Mouse (Mus musculus) kidney, adult 11 months (tissue): ENCODE results near the gene Itgal.
"Not testable (repeated sequence)": the region's sequence is repeated elsewhere in the genome, so short reads cannot be mapped to it uniquely, and the experiment has no call there.

Source experiments
- DNase-seq: peaks from one replicate; pipeline ENCODE4 v3.0.0; 2022

Gene Itgal

GRCm38 (mm10) chr7:127280092-127280491 lies 16.0 kb upstream of the Itgal start:
- DNase-seq: no peak

- DNase-seq: no peak
Measured at GRCm38 (mm10) chr7:127281114-127281513, 14.9 kb upstream of the Itgal start.

GRCm38 (mm10) chr7:127282190-127282589 lies 13.9 kb upstream of the Itgal start:
- no peak for DNase-seq

- no peak for DNase-seq
Measured at GRCm38 (mm10) chr7:127285154-127285553, 10.9 kb upstream of the Itgal start.

GRCm38 (mm10) chr7:127287940-127288339 lies 8.1 kb upstream of the Itgal start:
- DNase-seq: no peak

GRCm38 (mm10) chr7:127289306-127289705 lies 6.8 kb upstream of the Itgal start:
- DNase-seq: no peak

- DNase-seq: no peak
Measured at GRCm38 (mm10) chr7:127290142-127290541, 5.9 kb upstream of the Itgal start.

- no peak for DNase-seq
Measured at GRCm38 (mm10) chr7:127296786-127297555, 911 bp downstream of the Itgal start.

GRCm38 (mm10) chr7:127297586-127298193 lies 1.6 kb downstream of the Itgal start:
- no peak for DNase-seq

- DNase-seq: no peak
Measured at GRCm38 (mm10) chr7:127308431-127308830, 12.4 kb downstream of the Itgal start.

GRCm38 (mm10) chr7:127308887-127309286 lies 12.8 kb downstream of the Itgal start:
- peak; percentile 16 for DNase-seq

- no peak for DNase-seq
Measured at GRCm38 (mm10) chr7:127309951-127310350, 13.9 kb downstream of the Itgal start.

- no peak for DNase-seq
Measured at GRCm38 (mm10) chr7:127313912-127314311, 17.9 kb downstream of the Itgal start.

- no peak for DNase-seq
Measured at GRCm38 (mm10) chr7:127321106-127321505, 25.0 kb downstream of the Itgal start.

- peak; percentile 17 for DNase-seq
Measured at GRCm38 (mm10) chr7:127322085-127322484, 26.0 kb downstream of the Itgal start.

GRCm38 (mm10) chr7:127324944-127325343 lies 28.9 kb downstream of the Itgal start:
- no peak for DNase-seq

GRCm38 (mm10) chr7:127325550-127325949 lies 29.5 kb downstream of the Itgal start:
- DNase-seq: peak; percentile 64

- peak; percentile 46 for DNase-seq
Measured at GRCm38 (mm10) chr7:127326685-127327084, 30.6 kb downstream of the Itgal start.

- DNase-seq: no peak
Measured at GRCm38 (mm10) chr7:127333240-127333639, 37.2 kb downstream of the Itgal start.

- no peak for DNase-seq
Measured at GRCm38 (mm10) chr7:127335604-127336003, 39.5 kb downstream of the Itgal start.

GRCm38 (mm10) chr7:127337636-127338035 lies 41.6 kb downstream of the Itgal start:
- peak; percentile 43 for DNase-seq

- peak; percentile 89 for DNase-seq
Measured at GRCm38 (mm10) chr7:127341356-127341755, 45.3 kb downstream of the Itgal start.

GRCm38 (mm10) chr7:127341861-127342260 lies 45.8 kb downstream of the Itgal start:
- not testable (repeated sequence) for DNase-seq

- peak; percentile 34 for DNase-seq
Measured at GRCm38 (mm10) chr7:127342332-127342731, 46.3 kb downstream of the Itgal start.
